Mouse (Mus musculus) adrenal gland, postnatal 0 days (tissue): Measurements from ENCODE around the gene 4921517D22Rik. TPM values are rescaled to one million over a fixed set of nuclear protein-coding genes. Genes with fewer than 3 reads are reported as not detected.

Experiments
- polyA plus RNA-seq: library from polyadenylated mRNA; unstranded; fragments of >200 nt; fragmentation: Nextera tagmentation; extraction: Ambion mirVana; gene quantifications from 2 replicates; pipeline ENCODE4 v1.2.1, GENCODE M21; 2015

4921517D22Rik gene
- polyA plus RNA-seq = not detected in 2 replicates

DNA sequence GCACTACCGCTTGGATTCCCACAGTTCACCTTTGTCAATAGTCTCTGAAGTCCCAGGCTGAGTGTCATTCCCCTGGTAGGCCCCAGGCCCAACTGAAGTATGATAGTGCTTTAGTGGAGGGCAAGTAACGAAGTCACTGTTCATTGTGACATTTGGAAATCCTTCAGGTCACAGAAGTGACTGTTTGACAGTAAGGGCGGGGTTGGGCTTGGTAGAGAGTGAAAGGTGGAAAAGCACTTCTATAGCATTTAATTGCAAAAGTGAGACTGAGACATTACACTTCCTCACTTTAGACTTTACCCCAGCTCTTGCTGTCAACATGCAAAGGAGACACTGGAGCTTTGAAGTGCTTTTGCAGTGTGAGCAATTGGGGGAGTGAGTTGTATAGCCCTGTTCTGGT is at the start of gene 4921517D22Rik:
Gene 4921517D22Rik, minus strand, starts transcription at position 101 of the 400 bp plus-strand sequence.

DNA sequence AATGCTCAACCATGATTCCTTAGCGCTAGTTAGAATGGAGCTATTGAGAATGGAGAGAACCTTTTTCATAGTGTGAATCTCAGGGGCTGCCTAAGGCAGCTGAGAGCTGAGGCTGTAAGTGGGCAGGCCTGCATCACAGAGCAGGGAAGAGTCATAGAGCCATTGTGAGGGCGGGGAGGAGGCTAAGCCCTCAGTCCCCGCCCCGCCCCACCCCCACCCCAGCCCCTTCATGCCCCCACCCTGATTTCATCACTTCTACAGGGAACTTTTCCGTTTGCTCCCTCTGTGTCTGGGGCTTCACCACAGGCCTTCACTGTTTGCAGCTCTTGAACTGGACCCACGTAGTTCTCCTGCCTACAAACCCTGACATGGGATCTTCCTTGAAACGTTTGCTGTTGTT is 37.7 kb upstream of the 4921517D22Rik start, which contains the start of gene Spata31d1d:
Gene Spata31d1d, minus strand, starts transcription at position 101 of the 400 bp plus-strand sequence.

DNA sequence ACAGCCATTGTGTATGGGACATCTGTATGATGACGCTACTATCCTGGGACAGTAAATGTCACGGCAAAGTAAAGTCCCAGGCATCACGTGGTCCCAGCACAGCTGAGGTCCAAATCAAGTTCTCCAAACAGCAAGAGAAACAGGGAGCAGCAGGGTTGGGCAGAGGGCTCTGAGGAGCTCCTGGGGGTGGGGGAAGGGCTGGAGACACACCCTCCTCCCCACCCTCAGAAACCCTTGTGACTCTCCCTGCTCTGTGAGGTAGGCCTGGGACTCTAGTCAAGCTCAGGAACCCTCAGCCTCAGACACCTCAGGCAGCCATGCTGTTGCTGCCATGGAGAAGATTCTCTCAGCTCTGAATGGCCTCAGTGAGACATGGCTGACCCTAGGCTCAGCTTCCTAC is 18.1 kb upstream of the 4921517D22Rik start, which contains the start of gene Spata31d1b:
Gene Spata31d1b, plus strand, starts transcription at position 301 of the 400 bp plus-strand sequence.

GRCm38 (mm10) chr13:59710230-59710629 is 16.3 kb upstream of the 4921517D22Rik start, which contains the start of gene Spata31d1a:
TSS of gene Spata31d1a (minus strand) at chr13:59710330.

GRCm38 (mm10) chr13:59675151-59676011 is 18.5 kb downstream of the 4921517D22Rik start, which contains the start of gene Golm1:
TSS of gene Golm1 (minus strand) at chr13:59675811.

Other genes starting within 250 kb of the 4921517D22Rik start
- 16.8 and 19.6 TPM in 2 replicates for gene Agtpbp1, start 108.9 kb downstream of the 4921517D22Rik start, polyA plus RNA-seq
- 41.7 and 57.0 TPM in 2 replicates for gene Naa35, start 108.8 kb downstream of the 4921517D22Rik start, polyA plus RNA-seq
- 19.8 and 25.4 TPM in 2 replicates for gene Golm1, start 18.3 kb downstream of the 4921517D22Rik start, polyA plus RNA-seq
- not detected in 2 replicates for gene Spata31d1a, start 16.2 kb upstream of the 4921517D22Rik start, polyA plus RNA-seq
- not detected in 2 replicates for gene Spata31d1b, start 18.2 kb upstream of the 4921517D22Rik start, polyA plus RNA-seq
- gene Spata31d1d, start 37.6 kb upstream of the 4921517D22Rik start, polyA plus RNA-seq = not detected in 2 replicates
- not detected in 2 replicates for gene 1700014D04Rik, start 52.6 kb upstream of the 4921517D22Rik start, polyA plus RNA-seq
- gene Isca1, start 75.7 kb upstream of the 4921517D22Rik start, polyA plus RNA-seq = 99.4 and 118 TPM in 2 replicates
- not detected in 2 replicates for gene Gm49354, start 88.1 kb upstream of the 4921517D22Rik start, polyA plus RNA-seq
- 28.8 and 35.4 TPM in 2 replicates for gene Tut7, start 129.0 kb upstream of the 4921517D22Rik start, polyA plus RNA-seq